In genomic region chr7:96971027-96971996, GRCm38 (mm10) we compare ENCODE assay signal across 1 mouse cellular context.
TF ChIP-seq lines count a peak whose summit lies in the region.

No protein-coding gene starts in this region.

TF ChIP-seq in MEL, 35 proteins besides CTCF, POLR2A, EP300 and RAD21 (continued from another document):
- TF ChIP-seq JUND (IDR thresholded peaks at IDR 0.05; ENCODE audit: low read depth, low read length) (no peak), MXI1 (IDR thresholded peaks at IDR 0.05; ENCODE audit: low read depth, low read length) (peak; percentile 19; the same call in 1 of the 2 replicates), CHD2 (IDR thresholded peaks at IDR 0.05; ENCODE audit: low read length) (no peak), TAL1 (IDR thresholded peaks at IDR 0.05; ENCODE audit: low read length) (peak; percentile 80), ELF1 (IDR thresholded peaks at IDR 0.05; ENCODE audit: low read depth, low read length) (no peak), ETS1 (IDR thresholded peaks at IDR 0.05; ENCODE audit: low read depth, low read length) (peak; percentile 68), ZMIZ1 (IDR thresholded peaks at IDR 0.05; ENCODE audit: low read depth, low read length) (no peak), SIN3A (IDR thresholded peaks at IDR 0.05; ENCODE audit: low read length) (peak; percentile 49; the same call in 1 of the 2 replicates), GABPA (IDR thresholded peaks at IDR 0.05; ENCODE audit: low read depth, low read length) (no peak), TCF12 (IDR thresholded peaks at IDR 0.05; ENCODE audit: low read depth, low read length) (peak; percentile 92), MEF2A (IDR thresholded peaks at IDR 0.05; ENCODE audit: extremely low read depth, insufficient replicate concordance, low read depth, low read length, poor library complexity, severe bottlenecking) (no peak), ZKSCAN1 (IDR thresholded peaks at IDR 0.05; ENCODE audit: low read depth, low read length) (no peak), MAX (IDR thresholded peaks at IDR 0.05; ENCODE audit: low read length) (no peak), CHD1 (IDR thresholded peaks at IDR 0.05; ENCODE audit: low read depth, low read length) (no peak; the same call in 1 of the 2 replicates), ZNF384 (IDR thresholded peaks at IDR 0.05; ENCODE audit: low read depth, low read length) (no peak), USF1 (IDR thresholded peaks at IDR 0.05; ENCODE audit: low read depth, low read length) (no peak), E2F4 (IDR thresholded peaks at IDR 0.05; ENCODE audit: borderline replicate concordance, low read depth, low read length) (no peak), NELFE (IDR thresholded peaks at IDR 0.05; ENCODE audit: low read depth, low read length) (no peak), POLR2AphosphoS2 (IDR thresholded peaks at IDR 0.05; ENCODE audit: low read length) (no peak), RCOR1 (IDR thresholded peaks at IDR 0.05; ENCODE audit: low read depth, low read length) (peak; percentile 97)
